Mouse (Mus musculus) limb, embryonic 13.5 days (tissue): ENCODE measurements around the gene Myo16. TPM values are rescaled to one million over a fixed set of nuclear protein-coding genes. Genes with fewer than 3 reads are reported as not detected.

Experiments used
- ATAC-seq: fragments of 200-750 bp; cut with Nextera tagmentation; 2 replicates; pipeline ENCODE4 v1.8.0; 2017; ENCODE audit warnings: low read depth, moderate number of reproducible peaks, moderate TSS enrichment; ENCODE audit not compliant: low FRiP score
- H3K27ac ChIP-seq: fragments of 300-500 bp; sonication (generic); 2 replicates; pipeline ENCODE4 v1.5.1; 2015; ENCODE audit warnings: inconsistent platforms, mild to moderate bottlenecking, moderate library complexity
- H3K27me3 ChIP-seq: fragments of 300-500 bp; sonication (generic); 2 replicates; pipeline ENCODE4 v1.6.1; 2015; ENCODE audit warnings: mild to moderate bottlenecking, inconsistent platforms
- H3K36me3 ChIP-seq: fragments of 300-500 bp; sonication (generic); 2 replicates; pipeline ENCODE4 v1.6.1; 2015; ENCODE audit warnings: inconsistent platforms, mild to moderate bottlenecking, moderate library complexity
- H3K4me1 ChIP-seq: fragments of 300-500 bp; sonication (generic); 2 replicates; pipeline ENCODE4 v1.6.1; 2015; ENCODE audit warnings: inconsistent platforms
- H3K4me2 ChIP-seq: fragments of 300-500 bp; sonication (generic); replicated peaks from 2 replicates; pipeline ENCODE4 v1.6.1; 2015; ENCODE audit warnings: inconsistent platforms, mild to moderate bottlenecking, moderate library complexity
- H3K4me3 ChIP-seq: fragments of 300-500 bp; sonication (generic); 2 replicates; pipeline ENCODE4 v1.5.1; 2015; ENCODE audit warnings: moderate library complexity, mild to moderate bottlenecking, inconsistent platforms
- H3K9ac ChIP-seq: fragments of 300-500 bp; sonication (generic); 2 replicates; pipeline ENCODE4 v1.6.1; 2015; ENCODE audit warnings: mild to moderate bottlenecking, inconsistent platforms
- H3K9me3 ChIP-seq: fragments of 300-500 bp; sonication (generic); 2 replicates; pipeline ENCODE4 v1.6.1; 2016; ENCODE audit warnings: inconsistent platforms
- whole genome bisulfite sequencing: fragments of 180-500 bp; shearing (Covaris S2); methylation state at CpG from one replicate; pipeline ENCODE4 v1.1.7; 2015; 5-methylcytosine and 5-hydroxymethylcytosine counted together
- polyA plus RNA-seq: library from polyadenylated mRNA; unstranded; fragments of >200 nt; fragmentation: Nextera tagmentation; extraction: Ambion mirVana; gene quantifications from 2 replicates; pipeline ENCODE4 v1.2.1, GENCODE M21; 2015

Gene Myo16
- 0.54 and 0.70 TPM in 2 replicates for polyA plus RNA-seq

- Histone ChIP-seq H3K27ac (no peak within 1 kb of the TSS), H3K27me3 (peaks cover 35% of the 10 kb centered on the region), H3K4me1 (peaks cover 6% of the 10 kb centered on the region; the same call in 1 of the 2 replicates), H3K4me2 (peak within 1 kb of the TSS; percentile 86), H3K4me3 (peak within 1 kb of the TSS; percentile 63), H3K9ac (peak within 1 kb of the TSS; percentile 67), H3K9me3 (0 out of 2 replicates have a peak, but pooled peaks cover 6% of the 10 kb centered on the region), H3K36me3 (no peaks in the 10 kb centered on the region)
- peak; percentile 77 for ATAC-seq
- WGBS = under 1% methylated on average over 61 of the region's 61 CpGs
Measured at GRCm38 (mm10) chr8:10153611-10154438, at the start of gene Myo16. Gene Myo16, plus strand, starts transcription at chr8:10153911.

GRCm38 (mm10) chr8:10108516-10109271 lies 45.0 kb upstream of the Myo16 start:
- ATAC-seq = no peak
- Histone ChIP-seq H3K4me3 (no peak overlapping the region), H3K9me3 (no peaks in the 10 kb centered on the region), H3K9ac (no peak overlapping the region), H3K27ac (no peak overlapping the region), H3K4me2 (no peak overlapping the region), H3K4me1 (no peaks in the 10 kb centered on the region), H3K36me3 (no peaks in the 10 kb centered on the region), H3K27me3 (no peaks in the 10 kb centered on the region)
- WGBS = 82% methylated on average over 8 of the region's 8 CpGs

- 86% methylated on average over 5 of the region's 5 CpGs for WGBS
Measured at GRCm38 (mm10) chr8:10122749-10123148, 31.0 kb upstream of the Myo16 start.

GRCm38 (mm10) chr8:10123412-10123811 lies 30.3 kb upstream of the Myo16 start:
- no peak for ATAC-seq
- WGBS = 84% methylated on average over 2 of the region's 2 CpGs
- H3K9ac ChIP-seq = no peak overlapping the region

More at GRCm38 (mm10) chr8:10122749-10123148, 31.0 kb upstream of the Myo16 start:
- Histone ChIP-seq H3K36me3 (no peaks in the 10 kb centered on the region), H3K4me1 (no peaks in the 10 kb centered on the region), H3K9me3 (no peaks in the 10 kb centered on the region), H3K4me2 (no peak overlapping the region), H3K27me3 (no peaks in the 10 kb centered on the region), H3K9ac (no peak overlapping the region), H3K27ac (no peak overlapping the region), H3K4me3 (no peak overlapping the region)
- ATAC-seq = no peak

GRCm38 (mm10) chr8:10125684-10126083 lies 28.0 kb upstream of the Myo16 start:
- Histone ChIP-seq H3K9me3 (no peaks in the 10 kb centered on the region), H3K4me2 (no peak overlapping the region), H3K9ac (no peak overlapping the region), H3K27ac (no peak overlapping the region), H3K27me3 (no peaks in the 10 kb centered on the region), H3K4me1 (no peaks in the 10 kb centered on the region), H3K4me3 (no peak overlapping the region), H3K36me3 (no peaks in the 10 kb centered on the region)
- no peak for ATAC-seq
- 73% methylated on average over 4 of the region's 4 CpGs for WGBS

More at GRCm38 (mm10) chr8:10123412-10123811, 30.3 kb upstream of the Myo16 start:
- H3K4me1 ChIP-seq = no peaks in the 10 kb centered on the region
- no peaks in the 10 kb centered on the region for H3K9me3 ChIP-seq
- H3K4me2 ChIP-seq = no peak overlapping the region
- H3K27ac ChIP-seq = no peak overlapping the region
- no peaks in the 10 kb centered on the region for H3K27me3 ChIP-seq
- no peaks in the 10 kb centered on the region for H3K36me3 ChIP-seq
- no peak overlapping the region for H3K4me3 ChIP-seq

- H3K27ac ChIP-seq = no peak overlapping the region
- H3K9ac ChIP-seq = no peak overlapping the region
- 0 out of 2 replicates have a peak, but pooled peaks cover 5% of the 10 kb centered on the region for H3K9me3 ChIP-seq
- H3K4me1 ChIP-seq = no peaks in the 10 kb centered on the region
- no peak for ATAC-seq
- H3K27me3 ChIP-seq = no peaks in the 10 kb centered on the region
- H3K4me2 ChIP-seq = no peak overlapping the region
- H3K4me3 ChIP-seq = no peak overlapping the region
- H3K36me3 ChIP-seq = no peaks in the 10 kb centered on the region
- 81% methylated on average over 15 of the region's 15 CpGs for WGBS
Measured at GRCm38 (mm10) chr8:10130513-10131414, 22.9 kb upstream of the Myo16 start.

- H3K4me3 ChIP-seq = no peak overlapping the region
- H3K27ac ChIP-seq = no peak overlapping the region
- 0 out of 2 replicates have a peak, but pooled peaks cover 8% of the 10 kb centered on the region for H3K27me3 ChIP-seq
- H3K4me2 ChIP-seq = 0 out of 2 replicates have a peak overlapping the region, but pooled peaks have one; percentile 19
- H3K9ac ChIP-seq = no peak overlapping the region
- WGBS = 18% methylated on average over 8 of the region's 8 CpGs
- H3K4me1 ChIP-seq = no peaks in the 10 kb centered on the region
- H3K36me3 ChIP-seq = no peaks in the 10 kb centered on the region
- no peak for ATAC-seq
- H3K9me3 ChIP-seq = 0 out of 2 replicates have a peak, but pooled peaks cover 4% of the 10 kb centered on the region
Measured at GRCm38 (mm10) chr8:10139536-10139935, 14.2 kb upstream of the Myo16 start.

GRCm38 (mm10) chr8:10143961-10144360 lies 9.8 kb upstream of the Myo16 start:
- Histone ChIP-seq H3K4me3 (no peak overlapping the region), H3K36me3 (no peaks in the 10 kb centered on the region), H3K9me3 (no peaks in the 10 kb centered on the region), H3K4me2 (no peak overlapping the region), H3K27me3 (peaks cover 12% of the 10 kb centered on the region; the same call in 1 of the 2 replicates), H3K27ac (no peak overlapping the region), H3K9ac (no peak overlapping the region), H3K4me1 (no peaks in the 10 kb centered on the region)
- 85% methylated on average over 10 of the region's 10 CpGs for WGBS
- no peak for ATAC-seq

GRCm38 (mm10) chr8:10151692-10152247 lies 1.9 kb upstream of the Myo16 start:
- no peak overlapping the region for H3K9ac ChIP-seq
- no peak for ATAC-seq
- no peak overlapping the region for H3K4me2 ChIP-seq
- no peak overlapping the region for H3K27ac ChIP-seq
- H3K4me3 ChIP-seq = no peak overlapping the region
- 78% methylated on average over 6 of the region's 6 CpGs for WGBS
- no peaks in the 10 kb centered on the region for H3K36me3 ChIP-seq
- peaks cover 6% of the 10 kb centered on the region; the same call in 1 of the 2 replicates for H3K4me1 ChIP-seq
- peaks cover 38% of the 10 kb centered on the region for H3K27me3 ChIP-seq
- no peaks in the 10 kb centered on the region for H3K9me3 ChIP-seq

- Histone ChIP-seq H3K27me3 (peaks cover 35% of the 10 kb centered on the region), H3K4me3 (peak overlapping the region; percentile 63), H3K9ac (peak overlapping the region; percentile 67; the same call in 1 of the 2 replicates), H3K4me1 (peaks cover 6% of the 10 kb centered on the region; the same call in 1 of the 2 replicates), H3K9me3 (0 out of 2 replicates have a peak, but pooled peaks cover 6% of the 10 kb centered on the region), H3K27ac (no peak overlapping the region), H3K36me3 (no peaks in the 10 kb centered on the region), H3K4me2 (peak overlapping the region; percentile 86)
- WGBS = 22% methylated on average over 4 of the region's 4 CpGs
- ATAC-seq = no peak
Measured at GRCm38 (mm10) chr8:10154439-10154745, 681 bp downstream of the Myo16 start.

GRCm38 (mm10) chr8:10155075-10155474 lies 1.4 kb downstream of the Myo16 start:
- H3K9me3 ChIP-seq = 0 out of 2 replicates have a peak, but pooled peaks cover 6% of the 10 kb centered on the region
- no peak overlapping the region for H3K4me2 ChIP-seq

More at GRCm38 (mm10) chr8:10155075-10155474, 1.4 kb downstream of the Myo16 start:
- Histone ChIP-seq H3K4me1 (peaks cover 6% of the 10 kb centered on the region; the same call in 1 of the 2 replicates), H3K27ac (no peak overlapping the region), H3K27me3 (peaks cover 35% of the 10 kb centered on the region), H3K9ac (no peak overlapping the region), H3K4me3 (no peak overlapping the region), H3K36me3 (no peaks in the 10 kb centered on the region)
- ATAC-seq = no peak
- WGBS = 94% methylated on average over 16 of the region's 16 CpGs
